ENCODE assay signal across 19 mouse cellular contexts in the genomic region with DNA sequence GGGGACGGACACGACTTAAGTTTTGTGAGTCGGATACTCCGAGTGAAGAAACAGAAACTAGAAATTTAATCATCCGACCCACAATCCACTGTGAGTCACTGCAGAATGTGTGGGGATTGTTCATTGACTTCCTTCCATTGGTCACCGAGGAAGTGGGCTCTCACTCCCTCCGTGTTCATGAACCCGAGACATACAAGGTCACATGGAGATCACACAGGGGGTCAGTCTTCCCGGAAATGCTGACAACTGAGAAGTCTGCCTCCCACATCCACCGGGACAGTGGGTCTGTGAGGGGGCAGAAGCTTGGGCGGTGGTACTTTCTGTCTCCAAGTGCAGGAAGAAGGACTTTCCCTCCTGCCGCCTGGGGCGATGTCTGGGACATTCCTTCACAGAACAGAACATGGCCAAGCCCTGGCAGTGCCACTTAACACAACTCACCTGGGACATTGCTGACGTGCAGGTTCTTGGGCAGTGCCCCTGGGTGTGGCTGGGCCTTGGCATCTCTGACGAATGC.
DNase-seq lines count a peak whose midpoint lies in the region; ATAC-seq lines count a peak whose summit lies in the region.
"Had no signal": no experiment of that assay in that cellular context is flagged by ENCODE, and none has a peak within 500 bp of the region (broad histone marks: within the 10 kb centered on the region; RNA-seq: fewer than 3 reads in every experiment).

No protein-coding gene starts in this region.

- ATAC-seq in kidney, embryonic 15.5 days (replicated peaks; ENCODE audit: low FRiP score), result peak; percentile 40; the same call in 1 of the 2 replicates
- ATAC-seq in forebrain, embryonic 11.5 days (replicated peaks; ENCODE audit: low FRiP score), result no peak
- ATAC-seq: intestine, embryonic 15.5 days had no signal

- no peaks in the 10 kb centered on the region for H3K9me3 ChIP-seq in kidney, embryonic 15.5 days (replicated peaks)
- H3K9me3 ChIP-seq in forebrain, embryonic 11.5 days (ENCODE audit: control insufficient read depth, low read length), result no peaks in the 10 kb centered on the region
- H3K9me3 ChIP-seq: embryonic facial prominence, embryonic 15.5 days; forebrain, embryonic 12.5 days; G1E; hindbrain, embryonic 13.5 days; intestine, embryonic 15.5 days; limb, embryonic 13.5 days; midbrain, embryonic 12.5 days had no signal

- H3K27me3 ChIP-seq in kidney, embryonic 15.5 days, result peaks cover 3% of the 10 kb centered on the region; the same call in 1 of the 2 replicates
- no peaks in the 10 kb centered on the region for H3K27me3 ChIP-seq in forebrain, embryonic 11.5 days (ENCODE audit: control insufficient read depth, insufficient read depth, low read length)
- H3K27me3 ChIP-seq: embryonic facial prominence, embryonic 15.5 days; forebrain, embryonic 12.5 days; hindbrain, embryonic 13.5 days; intestine, embryonic 15.5 days had no signal

- no peak overlapping the region for H3K9ac ChIP-seq in kidney, embryonic 15.5 days
- H3K9ac ChIP-seq in forebrain, embryonic 11.5 days (ENCODE audit: low read length), result no peak overlapping the region
- H3K9ac ChIP-seq: embryonic facial prominence, embryonic 15.5 days; forebrain, embryonic 12.5 days; hindbrain, embryonic 13.5 days; intestine, embryonic 15.5 days; limb, embryonic 13.5 days; midbrain, embryonic 12.5 days had no signal

- H3K4me1 ChIP-seq in kidney, embryonic 15.5 days, result peaks cover 17% of the 10 kb centered on the region
- 0 out of 2 replicates have a peak, but pooled peaks cover 1% of the 10 kb centered on the region for H3K4me1 ChIP-seq in forebrain, embryonic 11.5 days (replicated peaks; ENCODE audit: control insufficient read depth, insufficient read depth, low read length)

- no peak for DNase-seq in kidney, postnatal 14 days
- peak; percentile 51 to 59 for DNase-seq in B cell, adult 2 months
- peak; percentile 78 to 85 for DNase-seq in lung, adult 18-20 months
- DNase-seq in thymus, postnatal 14 days, result no peak
- DNase-seq in yolk sac, embryonic 10.5 days (ENCODE audit: low spot score), result no peak
- DNase-seq in forebrain, embryonic 11.5 days (ENCODE audit: low spot score), result no peak
- DNase-seq: adrenal gland, postnatal 25 days; cerebellum, adult 9-11 months; heart, adult 18-20 months; right cerebral cortex, adult 18-20 months had no signal

- peak overlapping the region; percentile 37 for H3K4me2 ChIP-seq in kidney, embryonic 15.5 days
- H3K4me2 ChIP-seq in forebrain, embryonic 11.5 days (ENCODE audit: low read depth, low read length, severe bottlenecking), result no peak overlapping the region
- H3K4me2 ChIP-seq: embryonic facial prominence, embryonic 15.5 days; forebrain, embryonic 12.5 days; hindbrain, embryonic 13.5 days; intestine, embryonic 15.5 days; limb, embryonic 13.5 days; midbrain, embryonic 12.5 days had no signal

- H3K4me3 ChIP-seq in kidney, embryonic 15.5 days (replicated peaks), result no peak overlapping the region
- H3K4me3 ChIP-seq in macrophage (ENCODE audit: inconsistent target), result no peak overlapping the region
- H3K4me3 ChIP-seq in forebrain, embryonic 11.5 days (ENCODE audit: low read depth, low read length), result no peak overlapping the region
- H3K4me3 ChIP-seq: embryonic facial prominence, embryonic 15.5 days; forebrain, embryonic 12.5 days; hindbrain, embryonic 13.5 days; intestine, embryonic 15.5 days; limb, embryonic 13.5 days; midbrain, embryonic 12.5 days had no signal

- WGBS in kidney, embryonic 15.5 days, result 31% methylated on average over 15 of the region's 15 CpGs
- 50% methylated on average over 15 of the region's 15 CpGs for WGBS in macrophage (ENCODE audit: missing documents)
- 81% methylated on average over 15 of the region's 15 CpGs for WGBS in forebrain, embryonic 11.5 days

- no peaks in the 10 kb centered on the region for H3K36me3 ChIP-seq in kidney, embryonic 15.5 days
- no peaks in the 10 kb centered on the region for H3K36me3 ChIP-seq in macrophage (ENCODE audit: inconsistent target)
- no peaks in the 10 kb centered on the region for H3K36me3 ChIP-seq in forebrain, embryonic 11.5 days (ENCODE audit: control insufficient read depth, insufficient read depth, low read length)
- H3K36me3 ChIP-seq: embryonic facial prominence, embryonic 15.5 days; forebrain, embryonic 12.5 days; G1E; hindbrain, embryonic 13.5 days; intestine, embryonic 15.5 days; limb, embryonic 13.5 days; midbrain, embryonic 12.5 days had no signal

- H3K27ac ChIP-seq in kidney, embryonic 15.5 days, result no peak overlapping the region; the same call in 1 of the 2 replicates
- H3K27ac ChIP-seq in macrophage, result peak overlapping the region; percentile 25; the same call in 1 of the 2 replicates
- no peak overlapping the region for H3K27ac ChIP-seq in forebrain, embryonic 11.5 days (ENCODE audit: low read depth, low read length)
- H3K27ac ChIP-seq: embryonic facial prominence, embryonic 15.5 days; forebrain, embryonic 12.5 days; hindbrain, embryonic 13.5 days; intestine, embryonic 15.5 days; limb, embryonic 13.5 days; midbrain, embryonic 12.5 days had no signal

- no peaks in the 10 kb centered on the region for H3K79me2 ChIP-seq in macrophage (ENCODE audit: inconsistent target)

Comparison
In these comparisons a context has a peak if more than half of its experiments do, and no peak if none do; other contexts are left out.
1. DNase-seq: peak in B cell, adult 2 months (2 of 2) and lung, adult 18-20 months (2 of 2); none in kidney, postnatal 14 days (single experiment), thymus, postnatal 14 days (single experiment), yolk sac, embryonic 10.5 days (single experiment) and forebrain, embryonic 11.5 days (single experiment).